Mouse (Mus musculus): ENCODE results near the gene Spint1. TPM values are rescaled to one million over a fixed set of nuclear protein-coding genes. Genes with fewer than 3 reads are reported as not detected.

Gene Spint1
- not detected for total RNA-seq (2021)

GRCm38 (mm10) chr2:119237210-119237870 is at the start of gene Spint1:
Gene Spint1 (plus strand): TSS chr2:119237362.
- intact Hi-C loops (cut with DNase I), result no loop called here
- no peak for DNase-seq

GRCm38 (mm10) chr2:119189029-119189710 is 48.0 kb upstream of the Spint1 start:
- intact Hi-C loops (cut with DNase I), result loop anchor here (1.0 to 10.0 kb wide), 6 partner anchors 32 to 284 kb away; partner anchors contain the start of genes Bahd1, Rad51 and Rmdn3
- DNase-seq, result peak; percentile 89 to 92

GRCm38 (mm10) chr2:119190969-119191368 is 46.2 kb upstream of the Spint1 start:
- no peak for DNase-seq
- intact Hi-C loops (cut with DNase I), result no loop called here

- intact Hi-C loops (cut with DNase I), result no loop called here
- DNase-seq, result no peak
Observed at GRCm38 (mm10) chr2:119194140-119194539, 43.0 kb upstream of the Spint1 start.

- intact Hi-C loops (cut with DNase I), result no loop called here
- DNase-seq, result no peak
Observed at GRCm38 (mm10) chr2:119196316-119197108, 40.6 kb upstream of the Spint1 start.

GRCm38 (mm10) chr2:119197493-119197892 is 39.7 kb upstream of the Spint1 start:
- intact Hi-C loops (cut with DNase I), result no loop called here
- no peak for DNase-seq

- DNase-seq, result no peak
- intact Hi-C loops (cut with DNase I), result no loop called here
Observed at GRCm38 (mm10) chr2:119198049-119198448, 39.1 kb upstream of the Spint1 start.

GRCm38 (mm10) chr2:119198934-119199333 is 38.2 kb upstream of the Spint1 start:
- intact Hi-C loops (cut with DNase I), result no loop called here
- no peak for DNase-seq

GRCm38 (mm10) chr2:119202914-119203453 is 34.2 kb upstream of the Spint1 start:
- intact Hi-C loops (cut with DNase I), result no loop called here
- peak; percentile 29 to 47 for DNase-seq

GRCm38 (mm10) chr2:119203871-119204460 is 33.2 kb upstream of the Spint1 start:
- no peak for DNase-seq
- intact Hi-C loops (cut with DNase I), result no loop called here

GRCm38 (mm10) chr2:119207961-119208343 is 29.2 kb upstream of the Spint1 start:
- no peak for DNase-seq
- intact Hi-C loops (cut with DNase I), result no loop called here

GRCm38 (mm10) chr2:119208344-119209175 is 28.6 kb upstream of the Spint1 start, which contains the start of the genes Zfyve19 and Dnajc17:
Gene Zfyve19 (plus strand): TSS chr2:119208617.
Gene Dnajc17 (minus strand): TSS chr2:119208795.
- intact Hi-C loops (cut with DNase I), result no loop called here
- peak; percentile 90 to 94 for DNase-seq

GRCm38 (mm10) chr2:119209176-119209507 is 28.0 kb upstream of the Spint1 start:
- DNase-seq, result no peak
- intact Hi-C loops (cut with DNase I), result no loop called here

GRCm38 (mm10) chr2:119229775-119230704 is 7.1 kb upstream of the Spint1 start, which contains the start of gene Ppp1r14d:
Gene Ppp1r14d (minus strand): TSS chr2:119229906.
- no peak for DNase-seq
- intact Hi-C loops (cut with DNase I), result no loop called here

GRCm38 (mm10) chr2:119236682-119237209 is 416 bp upstream of the Spint1 start:
- no peak for DNase-seq
- intact Hi-C loops (cut with DNase I), result no loop called here

GRCm38 (mm10) chr2:119237871-119238220 is 684 bp downstream of the Spint1 start:
- no peak for DNase-seq
- intact Hi-C loops (cut with DNase I), result no loop called here

GRCm38 (mm10) chr2:119238671-119239070 is 1.5 kb downstream of the Spint1 start:
- DNase-seq, result no peak
- intact Hi-C loops (cut with DNase I), result no loop called here

GRCm38 (mm10) chr2:119240075-119240818 is 3.1 kb downstream of the Spint1 start:
- no peak for DNase-seq
- intact Hi-C loops (cut with DNase I), result no loop called here

Measured in heart, postnatal 36 days (tissue).